Mouse (Mus musculus) left cerebral cortex, adult 18-20 months (tissue): ENCODE measurements around the gene Ankfn1. TPM values are rescaled to one million over a fixed set of nuclear protein-coding genes. Genes with fewer than 3 reads are reported as not detected.

ENCODE experiments used
- DNase-seq, 2 experiments: peaks; one replicate each; pipeline ENCODE4 v3.0.0; 2021 to 2022; ENCODE audit warnings: low spot score in 2 of 2, mixed read lengths in 1 of 2
- total RNA-seq, 2 experiments: library from RNA; stranded (reverse); gene quantifications; 2 replicates each; pipeline ENCODE4 v1.2.3; 2021

Ankfn1 gene
- total RNA-seq, 2 experiments from 2014 or later: 11.2 to 11.3 TPM

DNA sequence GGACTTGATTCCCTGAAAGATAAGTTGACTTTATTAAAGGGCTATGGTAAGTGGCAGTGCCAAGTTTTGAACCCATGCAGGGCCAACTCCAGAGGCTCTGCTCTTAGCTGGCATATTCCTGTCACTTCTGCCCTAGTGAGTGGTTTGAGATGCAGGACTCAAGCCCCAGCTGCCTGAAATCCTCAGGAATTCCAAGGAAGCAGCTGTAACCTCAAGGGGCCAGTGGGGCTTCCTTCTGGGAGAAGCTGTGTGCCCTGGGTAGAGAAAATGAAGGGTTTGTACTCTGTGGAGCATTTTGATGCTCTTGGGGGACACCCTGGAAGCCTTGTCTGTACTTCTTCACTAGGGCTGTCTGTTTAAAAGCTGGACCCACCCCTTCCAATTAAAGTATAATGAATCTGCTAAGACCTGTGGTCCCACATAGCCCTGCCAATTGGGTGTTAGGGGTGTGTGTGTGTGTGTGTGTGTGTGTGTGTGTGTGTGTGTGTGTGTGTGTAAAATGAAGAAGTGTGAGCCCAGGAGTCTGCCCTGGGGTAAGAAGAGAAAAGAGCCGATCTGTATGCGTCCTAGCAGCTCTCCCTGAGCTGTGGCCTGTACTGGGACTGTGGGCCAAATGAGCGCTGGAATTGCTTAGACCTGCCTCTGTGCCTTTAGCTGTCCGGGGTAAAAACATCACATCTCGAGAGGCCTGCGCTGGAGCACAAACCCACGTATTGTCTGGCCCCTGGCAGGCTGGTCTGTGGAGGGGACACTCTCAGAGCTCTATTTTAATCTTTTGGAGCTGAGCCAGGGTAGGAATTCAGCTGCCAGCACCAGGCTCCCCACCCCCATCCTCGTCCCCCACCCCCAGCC, 395.4 kb downstream of the Ankfn1 start:
- DNase-seq: no peak

DNA sequence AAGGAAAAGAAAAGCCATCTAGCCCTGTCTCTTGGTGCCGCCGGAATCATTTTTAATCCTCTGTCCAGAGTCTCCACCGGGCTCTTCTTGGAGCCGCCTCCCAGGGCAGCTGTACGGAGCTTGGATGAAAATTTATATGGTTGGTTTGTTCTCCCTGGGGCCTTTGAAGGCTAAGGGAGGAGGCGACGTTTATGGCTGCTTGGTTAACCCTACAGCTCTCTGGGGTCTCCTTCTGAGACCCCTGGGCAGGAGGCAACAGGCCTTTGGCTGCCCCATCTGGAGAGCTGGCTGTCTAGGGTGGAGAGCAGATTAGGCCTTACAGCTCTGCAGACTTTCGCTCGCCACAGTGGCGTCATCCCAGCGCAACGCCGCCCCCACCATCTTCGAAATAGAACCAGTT, 406.5 kb downstream of the Ankfn1 start:
- DNase-seq: no peak

DNA sequence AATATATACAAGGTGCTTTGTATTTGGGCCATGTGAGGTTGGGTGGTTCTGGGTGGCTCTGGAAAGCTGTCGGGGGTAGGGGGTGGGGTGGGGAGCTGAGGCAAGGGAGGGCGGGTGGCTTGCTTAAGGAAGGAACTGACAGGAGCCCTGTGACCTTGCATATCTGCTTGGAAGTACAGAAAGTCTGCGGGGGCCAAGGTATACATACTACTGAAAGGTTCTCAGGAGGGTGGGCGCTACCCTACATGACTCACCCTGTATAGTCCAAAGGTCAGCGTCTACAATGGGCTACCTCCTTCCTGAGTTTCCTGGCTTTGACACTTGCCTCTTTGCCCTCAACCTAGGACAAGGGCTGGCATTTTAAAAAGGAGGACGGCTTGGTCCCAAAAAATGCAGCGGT, 407.1 kb downstream of the Ankfn1 start:
- DNase-seq: no peak

DNA sequence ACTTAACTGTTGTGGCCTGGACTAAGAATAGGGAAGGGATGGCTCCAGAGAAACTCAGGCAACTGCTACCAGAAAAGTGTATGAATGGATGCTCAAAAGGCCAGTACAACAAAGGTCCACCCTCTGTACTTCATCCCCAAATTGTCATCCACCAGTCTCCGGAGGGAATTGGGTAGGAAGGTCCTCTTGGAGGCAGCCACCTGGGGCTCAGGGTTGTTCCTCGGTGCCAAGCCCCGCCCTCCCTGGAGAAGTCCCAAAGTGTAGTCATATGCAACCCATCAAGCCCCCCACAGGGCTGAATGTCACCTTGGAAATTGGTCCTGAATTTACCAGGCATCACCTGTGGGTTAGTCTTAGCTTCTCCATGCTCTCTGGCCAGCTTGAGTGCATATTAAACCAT, 413.5 kb downstream of the Ankfn1 start:
- DNase-seq: no peak

DNA sequence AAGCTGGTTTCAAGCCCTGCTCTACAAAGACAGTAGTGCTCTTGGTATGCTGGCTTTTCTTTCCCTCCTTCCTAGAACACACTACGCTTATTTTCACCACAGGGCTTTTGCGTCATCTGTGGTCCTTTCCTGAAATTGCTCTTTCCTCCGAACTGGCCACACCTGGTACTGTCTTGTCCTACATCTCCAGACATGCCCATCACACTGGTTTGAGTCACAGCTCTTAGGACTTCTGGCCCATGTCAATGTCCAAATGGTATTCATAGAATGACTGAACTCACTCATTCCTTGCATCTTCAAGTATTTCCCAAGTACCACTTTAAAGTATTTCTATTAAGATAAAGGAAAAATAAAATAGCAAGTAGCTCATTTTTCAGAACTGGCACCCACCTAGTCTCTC, 416.6 kb downstream of the Ankfn1 start:
- no peak for DNase-seq

DNA sequence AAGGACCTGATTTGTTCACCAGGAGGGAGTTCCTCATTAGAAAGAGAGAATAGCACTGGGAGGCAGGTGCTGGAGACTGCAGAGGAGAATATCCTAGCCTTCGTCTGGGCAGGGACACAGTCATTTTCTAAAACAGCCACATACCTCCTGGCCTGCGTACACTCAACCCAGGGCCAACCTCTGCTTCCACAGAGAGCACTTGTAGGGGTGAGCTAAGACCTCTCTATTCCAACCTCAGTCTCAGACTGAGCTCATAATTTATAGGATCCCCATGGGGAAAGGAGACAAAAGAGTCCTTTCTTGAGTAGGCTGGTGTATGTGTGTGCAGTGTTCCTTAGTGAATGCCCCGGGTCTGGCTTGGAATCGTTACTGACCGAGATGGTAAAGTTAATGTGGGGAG, 418.9 kb downstream of the Ankfn1 start:
- DNase-seq: no peak

DNA sequence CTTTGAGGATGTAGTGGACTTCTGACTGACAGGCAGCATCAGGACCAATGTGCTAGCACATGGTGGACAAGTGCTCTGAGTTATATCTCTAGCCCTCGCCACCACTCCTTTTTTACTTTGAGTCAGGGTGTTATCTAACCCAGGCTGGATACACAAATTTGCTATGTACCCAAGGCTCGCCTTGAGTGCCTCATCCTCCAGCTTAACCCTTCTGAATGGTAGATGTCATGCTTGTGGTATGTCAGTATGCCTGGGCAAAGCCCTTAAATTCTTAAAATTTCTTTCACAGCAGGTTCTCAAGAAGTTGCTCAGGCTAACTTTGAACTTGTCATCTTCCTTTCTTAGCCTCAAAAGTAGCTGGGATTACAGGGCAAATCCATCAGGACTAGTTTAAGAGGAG, 421.0 kb downstream of the Ankfn1 start:
- DNase-seq: no peak

DNA sequence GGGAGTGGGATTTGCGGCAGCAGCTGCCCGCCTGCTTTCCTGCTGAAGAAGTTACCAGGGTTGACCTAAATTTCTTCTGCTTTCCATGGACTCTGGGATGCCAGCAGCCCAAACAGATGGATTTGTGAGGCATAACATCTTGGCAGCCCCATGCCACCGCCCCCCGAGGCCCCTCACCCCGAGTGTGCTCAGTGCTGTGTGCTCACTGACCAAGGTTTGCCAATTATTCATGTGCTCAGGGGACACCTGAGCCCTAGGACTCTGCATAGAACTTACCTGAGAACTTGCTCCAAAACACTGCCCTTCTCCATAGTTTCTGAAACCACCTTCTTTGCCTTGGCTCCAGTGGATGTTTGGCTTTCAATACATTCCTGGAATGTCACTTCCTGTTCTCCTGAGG, 421.4 kb downstream of the Ankfn1 start:
- DNase-seq: no peak

DNA sequence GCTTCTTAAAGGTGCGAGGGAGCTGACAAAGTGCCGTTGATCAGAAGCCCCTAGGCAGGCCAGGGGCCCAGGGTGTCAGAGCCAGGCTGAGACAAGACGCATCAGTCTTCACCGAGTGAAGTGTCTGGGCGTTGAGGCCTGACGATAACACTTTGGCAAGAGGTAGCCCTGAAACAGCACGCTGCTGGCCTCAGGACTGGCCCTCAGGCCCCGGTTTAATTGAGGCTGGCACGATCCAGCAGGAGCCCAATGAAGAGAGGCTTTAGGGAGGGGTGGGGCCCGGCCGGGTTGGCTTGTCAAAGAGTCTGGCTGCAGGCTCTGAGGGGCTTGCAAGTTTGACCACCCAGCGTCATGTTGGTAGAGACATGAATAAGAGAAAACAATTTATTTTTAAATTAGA, 437.2 kb downstream of the Ankfn1 start:
- DNase-seq: no peak

Other genes with a start within 250 kb of the Ankfn1 start
- gene Pctp, start 225.2 kb upstream of the Ankfn1 start, total RNA-seq: 1 to 10 TPM in 1 of 2 experiments, under 1 TPM in 1; 0.86 to 1.3 TPM